Mouse (Mus musculus): ENCODE results near the gene Pphln1.
A peak's percentile ranks its signal among the peaks of the same experiment; 100 is the strongest.

The Pphln1 gene

DNA sequence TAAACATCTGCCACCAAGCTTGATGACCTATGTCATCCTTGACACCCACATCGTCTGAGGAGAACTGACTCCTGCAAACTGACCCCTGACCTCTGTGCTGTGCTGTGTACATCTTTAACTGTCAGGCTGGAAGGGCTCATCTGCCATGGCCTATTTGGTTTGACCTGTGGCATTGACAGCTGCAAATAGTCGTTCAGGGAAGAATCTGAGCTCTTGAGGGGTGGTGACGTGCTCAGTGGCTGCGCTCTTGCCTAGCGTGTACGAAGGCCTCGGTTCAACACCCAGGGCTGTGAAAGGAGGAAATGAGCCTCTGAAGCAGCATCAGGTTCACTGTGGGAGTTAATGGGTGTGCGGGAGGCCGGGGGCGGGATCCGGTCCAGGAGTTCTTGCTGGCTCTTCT, 35.7 kb downstream of the Pphln1 start:
- no peak for DNase-seq (ENCODE audit: low spot score in 2 of 2)

DNA sequence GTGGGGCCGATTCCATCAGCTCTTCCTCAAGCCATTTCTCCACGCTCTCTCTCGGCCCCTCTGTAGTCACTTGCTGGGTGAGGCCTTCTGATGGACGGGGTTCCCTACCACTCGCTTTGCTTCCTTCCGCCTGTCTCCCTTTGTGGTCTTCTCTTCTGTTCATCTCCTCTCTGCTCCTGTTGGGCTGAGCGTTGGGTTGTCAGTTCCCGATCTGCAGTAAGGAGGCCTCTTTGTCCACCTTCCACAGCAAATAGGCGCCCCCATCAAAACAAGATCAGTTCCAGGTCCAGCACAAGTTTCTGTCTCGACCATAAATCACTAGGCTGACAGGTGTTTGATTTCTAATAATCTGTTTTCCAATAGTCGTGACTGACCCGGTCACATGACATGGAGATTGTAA, 37.8 kb downstream of the Pphln1 start:
- no peak for DNase-seq (ENCODE audit: low spot score in 2 of 2)

DNA sequence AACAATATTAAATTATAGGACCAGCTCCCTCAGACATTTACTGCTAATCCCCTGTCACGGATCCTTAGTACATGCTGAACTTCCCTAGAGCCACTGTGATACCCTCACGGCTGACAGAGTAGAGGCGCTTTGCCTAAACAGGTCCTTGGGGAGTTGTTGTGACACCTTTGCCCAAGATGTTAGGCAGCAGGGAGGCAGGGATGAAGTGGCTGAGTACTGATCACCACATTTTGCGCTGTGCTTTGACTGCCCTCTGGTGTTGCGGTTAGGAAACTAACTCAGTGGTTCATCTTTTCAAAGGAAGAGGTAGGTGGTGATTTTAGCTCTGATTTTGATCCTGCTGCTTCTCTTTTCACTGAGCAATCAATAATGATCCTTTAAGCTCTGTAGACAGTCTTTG, 40.5 kb downstream of the Pphln1 start:
- DNase-seq (ENCODE audit: low spot score in 2 of 2) = peak; percentile 9 to 35

DNA sequence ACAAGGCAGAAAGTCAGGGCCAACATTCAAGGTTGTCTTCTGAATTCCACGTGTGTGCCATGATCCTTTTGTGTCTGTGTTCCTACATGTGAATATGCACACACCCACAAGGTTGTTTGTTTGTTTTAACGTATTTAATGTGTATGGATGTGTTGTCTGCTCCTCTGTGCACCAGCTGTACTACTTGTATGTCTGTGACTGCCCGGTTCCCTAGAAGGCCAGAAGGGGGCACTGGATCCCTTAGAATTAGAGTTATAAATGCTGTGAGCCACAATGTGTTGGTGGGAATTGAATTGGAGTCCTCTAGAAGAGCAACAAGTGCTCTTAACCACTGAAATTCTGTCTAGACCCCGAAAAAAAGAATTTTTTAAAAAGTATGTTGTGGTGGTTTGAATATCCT, 44.1 kb downstream of the Pphln1 start:
- DNase-seq (ENCODE audit: low spot score in 2 of 2) = no peak

DNA sequence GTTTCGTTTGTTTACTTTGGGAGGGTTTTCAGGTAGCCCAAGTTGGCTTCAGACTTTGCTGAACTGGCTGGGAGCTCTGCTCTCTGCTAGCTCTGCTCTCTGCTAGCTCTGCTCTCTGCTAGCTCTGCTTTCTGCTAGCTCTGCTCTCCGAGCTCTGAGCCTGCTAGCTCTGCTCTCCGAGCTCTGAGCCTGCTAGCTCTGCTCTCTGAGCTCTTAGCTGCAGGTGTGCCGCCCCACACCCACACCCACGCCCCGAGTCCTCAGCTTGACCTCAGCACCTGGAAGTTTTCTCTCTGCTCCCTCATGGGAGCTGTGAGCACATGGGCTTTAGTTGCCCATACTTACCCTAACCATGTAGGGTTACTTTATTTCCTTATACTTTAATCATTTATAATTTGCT, 45.5 kb downstream of the Pphln1 start:
- DNase-seq (ENCODE audit: low spot score in 2 of 2) = no peak

DNA sequence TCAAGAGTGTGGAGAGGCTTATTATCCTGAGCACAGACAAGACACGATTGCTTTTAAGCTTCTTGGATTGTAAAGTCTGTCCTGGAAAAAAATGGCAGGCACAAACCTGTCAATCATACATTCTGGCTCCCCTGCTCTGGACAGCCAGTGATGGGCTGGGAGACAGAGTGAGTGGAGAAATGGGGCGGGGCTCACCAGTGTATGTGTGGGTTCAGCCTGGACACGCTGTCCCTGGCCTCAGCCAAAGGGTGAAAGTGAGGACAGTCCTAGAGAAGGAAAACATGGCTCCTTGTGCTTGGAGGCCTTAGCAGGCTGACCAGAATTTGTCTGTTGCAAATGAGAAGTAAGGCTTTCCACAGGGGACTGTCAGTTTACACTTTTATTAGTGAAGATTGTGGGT, 50.7 kb downstream of the Pphln1 start:
- DNase-seq (ENCODE audit: low spot score in 2 of 2) = no peak

DNA sequence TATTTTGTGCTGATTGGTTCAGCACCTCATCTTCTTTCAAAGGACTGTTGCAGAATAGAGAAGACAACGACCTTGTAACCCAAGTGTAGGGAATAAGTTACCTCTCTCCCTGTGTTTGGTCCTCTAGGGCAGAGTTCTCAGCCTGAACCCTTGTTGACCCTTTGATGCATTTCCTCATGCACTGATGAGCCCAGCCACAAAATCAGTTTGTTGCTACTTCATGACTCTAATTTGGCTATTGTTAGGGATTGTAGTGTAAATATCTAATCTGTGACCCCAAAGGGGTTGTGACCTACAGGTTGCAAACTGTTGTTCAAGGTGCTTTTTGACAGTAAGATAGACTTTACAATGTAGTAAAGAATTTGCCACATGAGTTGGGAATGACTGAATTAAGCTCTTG, 55.1 kb downstream of the Pphln1 start:
- DNase-seq (ENCODE audit: low spot score in 2 of 2) = no peak

DNA sequence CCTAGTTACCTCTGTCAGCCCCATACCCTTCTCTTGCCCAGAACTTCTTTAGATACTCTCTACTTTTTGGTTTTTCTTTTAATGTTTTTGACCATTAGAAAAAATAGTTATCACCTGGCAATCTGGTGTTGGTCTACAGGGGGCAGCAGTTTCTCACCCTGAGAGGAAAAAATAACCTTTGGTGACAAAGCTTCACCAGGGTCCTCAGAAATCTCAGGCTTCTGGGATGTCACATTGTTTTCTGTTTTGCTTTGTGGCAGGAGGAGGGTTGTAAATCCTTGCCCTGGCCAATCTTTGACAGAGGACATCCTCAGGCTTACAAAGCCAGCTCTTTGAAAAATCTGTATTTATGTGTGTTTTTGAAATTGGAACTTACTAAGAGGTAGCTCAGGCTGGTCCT, 57.9 kb downstream of the Pphln1 start:
- no peak for DNase-seq (ENCODE audit: low spot score in 2 of 2)

DNA sequence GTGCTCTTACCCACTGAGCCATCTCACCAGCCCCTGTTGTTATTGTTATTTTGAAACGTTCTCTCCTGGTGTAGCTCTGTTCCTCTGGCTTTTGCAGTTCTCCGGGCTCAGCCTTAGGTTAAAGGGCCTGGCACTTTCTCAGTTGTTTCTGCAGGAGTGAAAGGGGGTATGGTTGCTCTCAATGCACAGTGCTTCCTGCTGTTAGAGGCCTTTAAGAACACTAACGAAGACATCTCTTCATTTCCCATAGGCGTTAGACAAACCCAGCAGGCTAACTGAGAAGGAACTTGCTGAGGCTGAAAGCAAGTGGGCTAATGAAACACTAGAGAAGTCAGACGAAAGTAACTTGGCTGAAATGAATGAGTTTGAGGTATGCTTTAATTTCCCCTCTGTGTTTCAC, 61.3 kb downstream of the Pphln1 start:
- DNase-seq (ENCODE audit: low spot score in 2 of 2) = no peak

DNA sequence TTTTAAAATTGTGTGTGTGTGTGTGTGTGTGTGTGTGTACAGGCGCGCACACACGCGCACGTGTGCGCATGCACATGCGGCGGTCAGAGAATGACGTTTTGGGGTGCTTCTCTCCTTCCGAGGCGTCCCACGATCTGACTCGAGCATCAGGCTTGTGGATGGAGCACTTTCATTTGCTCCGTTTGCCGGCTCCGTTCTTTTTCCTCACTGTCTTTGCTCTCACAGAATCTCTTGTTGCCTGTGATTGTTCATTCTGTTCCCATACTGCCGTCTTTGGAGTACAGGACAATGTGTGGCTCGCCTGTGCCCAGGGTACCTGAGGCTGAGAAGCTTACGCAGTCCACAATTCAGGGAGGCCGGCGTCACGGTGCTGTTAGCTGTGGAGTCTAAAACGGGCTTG, 62.9 kb downstream of the Pphln1 start:
- no peak for DNase-seq (ENCODE audit: low spot score in 2 of 2)

DNA sequence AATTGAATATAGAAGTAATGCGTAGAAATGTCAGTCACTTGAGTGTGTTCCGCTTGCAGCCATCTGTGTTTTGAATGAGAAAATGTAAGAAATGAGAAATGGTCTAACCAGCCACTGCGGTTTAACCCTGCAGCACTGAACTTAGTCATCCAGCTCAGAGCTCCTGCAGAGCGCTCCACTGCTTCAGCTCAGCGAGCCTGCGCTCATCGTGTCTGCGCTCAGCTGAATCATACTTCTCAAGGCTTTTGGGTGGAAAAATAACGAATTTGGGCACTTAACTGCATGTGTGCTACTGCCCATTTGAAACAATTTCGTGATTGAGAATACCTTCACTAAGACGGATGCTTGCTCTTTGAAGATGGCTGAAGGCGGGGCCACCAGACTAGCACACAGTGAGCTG, 73.5 kb downstream of the Pphln1 start:
- DNase-seq (ENCODE audit: low spot score in 2 of 2) = no peak

DNA sequence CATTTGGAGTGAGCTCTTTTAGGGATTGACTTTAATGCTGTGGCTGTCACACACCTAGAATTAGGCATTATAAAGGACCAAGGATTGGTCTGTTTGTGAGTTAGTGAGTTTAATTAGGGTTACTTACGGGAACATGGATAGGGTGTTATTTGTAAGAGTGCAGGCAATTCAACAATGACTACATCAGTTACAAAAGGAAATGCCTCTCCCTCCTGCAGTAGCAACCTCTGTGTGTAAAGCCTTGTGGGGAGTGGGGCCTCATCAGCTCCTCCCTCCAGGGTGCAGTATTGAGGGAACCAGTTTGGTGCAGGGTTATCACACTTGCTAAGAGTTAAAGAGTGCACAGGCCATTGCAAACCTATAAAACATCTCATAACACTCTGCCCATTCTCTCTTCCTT, 73.9 kb downstream of the Pphln1 start:
- DNase-seq (ENCODE audit: low spot score in 2 of 2) = no peak

DNA sequence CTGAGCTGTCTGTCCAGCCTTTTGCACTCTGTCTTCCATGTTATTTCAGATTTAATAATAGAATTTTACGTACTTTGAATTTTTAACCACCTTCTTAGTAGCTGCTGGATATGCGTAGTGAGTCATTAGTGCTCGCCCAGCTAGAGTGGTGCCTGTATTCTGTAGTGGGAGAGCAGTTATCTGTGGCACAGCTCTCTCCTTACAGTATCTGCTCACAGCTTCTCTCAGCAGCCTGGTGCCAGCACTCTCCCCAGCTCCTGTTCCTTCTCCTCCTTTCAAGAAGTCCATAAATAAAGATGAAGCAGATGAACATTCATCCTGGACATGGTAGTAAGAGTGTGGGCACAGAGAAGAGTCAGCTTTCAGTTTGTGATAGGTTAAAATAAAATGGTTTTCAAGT, 76.1 kb downstream of the Pphln1 start:
- DNase-seq (ENCODE audit: low spot score in 2 of 2) = no peak

DNA sequence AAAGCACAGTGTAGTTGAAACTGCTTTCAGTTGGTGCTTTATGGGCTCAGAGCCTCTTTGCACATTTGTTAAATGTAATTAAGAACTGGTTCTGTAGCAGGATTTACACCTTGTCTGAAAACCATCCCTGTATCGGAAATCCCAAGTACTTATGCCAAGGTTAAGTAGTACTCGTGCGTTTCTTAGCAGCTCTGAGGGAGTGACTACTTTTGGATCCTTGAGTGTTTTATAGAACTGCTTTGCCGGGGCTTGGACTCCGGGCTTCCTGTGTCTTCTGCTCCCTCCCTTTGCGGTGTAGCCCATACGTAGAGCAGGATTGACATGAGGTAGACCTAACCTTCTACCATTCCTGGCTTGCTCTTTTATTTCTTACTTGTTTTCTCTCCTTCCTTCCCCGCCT, 77.5 kb downstream of the Pphln1 start:
- DNase-seq (ENCODE audit: low spot score in 2 of 2) = no peak

DNA sequence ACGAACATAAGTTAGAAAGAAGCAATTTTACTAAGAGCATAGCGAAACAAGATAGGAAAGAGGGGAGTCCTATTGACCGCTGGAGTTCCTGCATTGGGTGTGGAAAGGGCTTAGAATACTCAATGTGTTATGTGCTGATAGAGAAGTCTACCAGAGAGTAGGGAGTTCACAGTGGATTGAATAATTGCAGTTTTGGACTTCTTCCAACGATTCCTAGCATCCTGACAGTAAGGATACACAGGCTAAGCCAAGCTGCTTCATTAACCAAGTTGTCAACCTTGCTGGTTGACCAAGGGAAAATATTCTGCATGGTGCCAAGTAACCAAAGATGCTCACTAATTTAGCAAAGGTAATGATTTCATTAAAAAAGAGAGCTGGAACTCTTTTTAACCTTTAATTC, 79.6 kb downstream of the Pphln1 start:
- DNase-seq (ENCODE audit: low spot score in 2 of 2) = no peak

DNA sequence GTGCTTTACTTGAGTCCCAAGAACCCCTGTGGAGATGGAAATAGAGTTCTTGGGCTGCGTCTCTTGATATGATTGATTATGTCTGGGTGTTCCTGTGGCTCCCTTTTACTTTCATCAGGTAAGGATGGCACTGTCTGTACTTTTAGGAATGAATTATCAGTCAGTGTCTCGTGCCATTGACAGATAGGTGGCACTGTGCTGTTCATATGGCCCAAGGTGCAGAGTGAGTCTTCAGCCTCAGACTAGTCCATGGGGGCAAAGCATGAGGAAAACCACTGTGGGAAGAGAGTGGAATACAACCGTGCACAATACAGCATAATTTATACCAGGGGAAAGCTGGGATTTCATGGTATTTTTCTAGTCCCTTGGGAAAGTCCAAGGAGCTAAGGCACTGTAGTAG, 80.5 kb downstream of the Pphln1 start:
- no peak for DNase-seq (ENCODE audit: low spot score in 2 of 2)

DNA sequence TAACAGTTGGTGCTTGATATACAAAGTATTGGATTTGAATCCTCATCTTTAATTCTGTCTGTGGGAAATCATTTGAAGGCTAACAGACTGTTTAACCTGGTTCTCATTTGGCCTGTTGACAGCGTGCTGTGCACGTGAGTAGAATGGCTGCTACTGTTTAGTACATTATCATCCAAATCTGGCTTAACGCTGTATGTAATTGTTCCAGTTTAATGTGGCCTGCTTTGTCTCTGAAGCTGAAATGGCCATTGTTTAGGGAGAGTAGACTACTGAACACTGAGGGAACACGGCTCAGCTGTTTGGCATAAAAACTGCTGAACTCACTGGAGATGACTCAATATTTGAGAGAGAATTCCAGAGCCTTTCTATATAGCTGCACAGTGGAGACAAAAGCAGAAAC, 81.3 kb downstream of the Pphln1 start:
- DNase-seq (ENCODE audit: low spot score in 2 of 2) = no peak

DNA sequence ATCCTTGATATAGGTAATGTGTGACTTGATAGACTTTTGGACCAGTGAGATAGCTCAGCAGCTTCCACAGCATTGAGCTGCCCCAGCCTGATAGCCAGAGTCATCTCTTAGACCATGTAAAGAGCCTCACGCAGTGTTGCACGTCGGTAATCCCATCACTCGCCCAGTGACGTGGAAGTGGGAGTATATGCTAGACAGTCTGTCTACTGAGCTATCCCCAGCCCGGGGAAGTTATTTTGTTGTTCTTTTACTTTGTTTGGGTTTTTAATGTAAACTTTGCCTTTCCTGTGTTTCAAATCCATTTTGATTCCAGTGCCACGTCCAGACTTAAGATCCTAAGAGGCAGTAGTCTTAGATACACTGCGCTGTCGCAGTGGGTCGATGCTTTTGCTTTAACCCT, 83.0 kb downstream of the Pphln1 start:
- no peak for DNase-seq (ENCODE audit: low spot score in 2 of 2)

DNA sequence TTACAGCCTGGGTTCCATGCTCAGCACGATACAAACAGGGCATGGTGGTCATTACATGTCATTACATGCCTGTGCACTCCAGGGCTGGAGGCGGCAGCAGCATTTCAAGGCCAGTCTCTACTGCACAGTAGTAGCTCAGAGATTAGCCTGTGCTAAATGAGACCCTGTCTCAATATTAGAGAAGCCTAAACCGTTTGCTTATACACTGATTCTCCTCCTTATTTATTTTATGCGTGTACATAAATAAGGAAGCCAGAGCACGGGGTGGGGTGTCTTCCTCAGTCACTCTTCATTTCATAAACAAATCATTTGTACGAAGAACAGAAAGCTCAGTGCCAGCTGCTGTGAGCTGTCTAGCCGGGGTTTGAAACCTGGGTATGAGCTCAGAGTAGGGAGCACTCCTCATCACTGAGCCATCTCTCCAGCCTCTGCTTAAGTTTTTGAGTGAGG, 86.1 kb downstream of the Pphln1 start:
- no peak for DNase-seq (ENCODE audit: low spot score in 2 of 2)

DNA sequence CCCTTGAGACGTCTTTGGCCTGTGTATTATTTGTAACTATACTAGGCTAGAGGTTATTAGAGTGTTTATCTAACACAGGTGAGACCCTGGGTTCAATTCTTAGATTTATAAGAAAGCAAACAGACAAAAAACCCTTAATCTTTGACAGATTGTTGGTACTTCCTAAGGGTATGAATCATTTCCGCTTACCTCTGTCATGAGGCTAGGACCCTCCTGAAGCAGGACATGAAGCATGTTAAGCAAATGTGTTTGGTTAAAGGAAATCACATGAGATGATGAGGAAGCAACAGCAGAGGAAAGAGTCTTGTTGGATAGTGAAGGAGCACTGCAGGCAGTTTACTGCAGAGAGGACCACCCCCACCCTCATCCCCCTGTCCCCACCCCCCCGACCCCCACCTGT, 87.1 kb downstream of the Pphln1 start:
- no peak for DNase-seq (ENCODE audit: low spot score in 2 of 2)

DNA sequence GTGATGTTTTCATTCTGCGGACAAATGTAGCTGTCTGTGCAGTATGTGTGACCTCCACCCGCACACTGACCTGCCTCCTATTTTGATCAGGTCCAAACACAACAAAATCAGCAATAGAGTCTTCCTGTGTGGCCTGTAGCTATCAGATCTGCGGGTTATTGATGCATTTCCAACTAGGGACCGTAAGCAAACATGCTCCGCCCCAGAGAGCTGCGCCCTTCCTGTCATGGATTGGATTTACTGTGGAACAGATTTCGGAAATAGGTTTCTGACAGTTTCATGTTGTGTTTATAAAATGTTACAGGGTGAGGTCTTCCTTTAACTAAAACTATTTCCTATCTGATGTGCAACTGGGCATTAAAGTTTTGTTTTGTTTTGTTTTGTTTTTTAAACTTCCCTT, 87.9 kb downstream of the Pphln1 start:
- DNase-seq (ENCODE audit: low spot score in 2 of 2) = no peak

DNA sequence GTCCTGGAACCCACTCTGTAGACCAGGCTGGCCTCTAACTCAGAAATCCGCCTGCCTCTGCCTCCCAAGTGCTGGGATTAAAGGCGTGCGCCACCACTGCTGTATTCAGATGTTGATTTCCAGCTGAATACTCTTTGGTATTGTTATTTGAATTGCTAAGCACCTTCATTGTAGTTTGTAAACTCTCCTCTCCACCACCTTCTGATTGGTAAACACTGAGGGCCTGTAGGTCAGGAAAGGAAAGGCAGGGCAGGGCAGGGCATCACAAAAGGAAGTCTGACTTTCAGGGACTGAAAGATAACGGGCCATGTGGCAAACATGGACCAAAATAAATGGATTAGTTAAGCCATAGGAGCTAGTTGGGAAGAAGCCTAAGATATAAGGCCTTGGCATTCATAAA, 91.4 kb downstream of the Pphln1 start:
- DNase-seq (ENCODE audit: low spot score in 2 of 2) = no peak

DNA sequence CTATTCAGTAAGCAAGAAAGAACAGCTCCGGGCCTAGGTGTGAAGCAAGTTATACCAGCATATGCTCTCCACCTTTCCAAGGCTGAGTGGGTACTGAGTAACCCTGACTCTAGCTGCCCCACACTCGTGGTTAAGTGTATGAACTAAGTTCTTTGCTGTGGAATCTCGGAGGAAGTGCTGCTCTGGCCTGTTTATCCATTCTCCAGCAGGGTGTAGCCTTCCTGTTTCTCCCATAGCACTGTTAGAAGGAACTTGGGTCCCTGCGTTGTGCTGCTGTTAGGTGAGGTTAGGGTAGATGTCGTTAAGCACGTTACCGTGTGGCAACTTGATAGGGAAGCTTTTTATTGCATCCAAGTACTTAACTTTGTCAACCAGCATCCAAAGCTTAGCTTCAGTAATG, 96.5 kb downstream of the Pphln1 start:
- DNase-seq (ENCODE audit: low spot score in 2 of 2) = no peak

DNA sequence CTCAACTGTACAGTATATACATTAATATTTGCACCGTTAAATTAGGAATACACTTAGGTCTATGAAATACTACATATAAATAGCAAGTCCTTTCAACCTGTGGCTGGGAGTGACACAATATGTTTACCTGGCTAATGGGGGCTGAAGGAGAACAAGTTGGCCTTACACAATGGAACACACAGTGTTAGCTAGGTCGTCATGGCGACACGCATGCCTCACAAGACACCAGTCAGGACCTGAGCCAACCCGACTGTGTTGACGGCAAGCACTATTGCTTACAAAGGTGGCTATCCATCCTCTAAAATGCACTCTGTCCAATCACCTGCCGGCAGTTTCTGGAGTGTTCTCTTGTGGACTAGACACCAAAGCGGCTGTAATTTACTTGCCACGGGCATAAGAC, 101.7 kb downstream of the Pphln1 start:
- no peak for DNase-seq (ENCODE audit: low spot score in 2 of 2)

DNA sequence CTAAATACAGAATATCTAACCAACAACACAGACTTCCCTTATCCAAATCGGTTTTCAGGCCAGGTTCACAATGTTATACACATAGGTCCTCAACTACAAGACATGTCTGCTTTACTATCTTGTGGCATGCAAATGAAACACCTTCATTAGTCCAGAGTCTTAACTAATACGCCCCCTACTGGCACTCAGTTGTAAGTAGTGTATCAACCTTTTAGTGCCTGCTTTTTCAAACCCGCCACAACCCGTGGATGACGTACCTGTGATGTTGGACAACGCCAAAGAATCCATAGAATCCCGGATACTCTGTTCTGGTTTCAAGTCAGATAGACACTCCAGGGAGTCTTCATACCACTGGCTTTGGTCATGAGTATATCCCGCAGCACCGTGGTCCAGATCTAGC, 104.6 kb downstream of the Pphln1 start:
- no peak for DNase-seq (ENCODE audit: low spot score in 2 of 2)
